Mouse (Mus musculus) brain, embryonic 14.5 days (tissue): ENCODE measurements around the gene Fads2.

Experiments
- CTCF ChIP-seq: fragments of 200-500 bp; IDR thresholded peaks from 2 replicates; pipeline ENCODE4 v1.5.1; 2012; ENCODE audit warnings: inconsistent platforms, mild to moderate bottlenecking, moderate library complexity, borderline replicate concordance; ENCODE audit not compliant: insufficient read depth, insufficient read length; ENCODE audit errors: extremely low read depth
- POLR2A ChIP-seq: fragments of 200-500 bp; IDR thresholded peaks from 2 replicates; pipeline ENCODE4 v1.6.1; 2012; ENCODE audit warnings: mild to moderate bottlenecking, inconsistent platforms, borderline replicate concordance; ENCODE audit not compliant: poor library complexity, insufficient read depth, insufficient read length, severe bottlenecking; ENCODE audit errors: extremely low read depth

GRCm38 (mm10) chr19:10065465-10066188 lies 35.9 kb downstream of the Fads2 start:
- TF ChIP-seq CTCF: no peak
- TF ChIP-seq POLR2A: no peak
